Mouse (Mus musculus): ENCODE results near the gene Gm11084.
"Not testable (repeated sequence)": the region's sequence is repeated elsewhere in the genome, so short reads cannot be mapped to it uniquely, and the experiment has no call there.

Gene Gm11084

DNA sequence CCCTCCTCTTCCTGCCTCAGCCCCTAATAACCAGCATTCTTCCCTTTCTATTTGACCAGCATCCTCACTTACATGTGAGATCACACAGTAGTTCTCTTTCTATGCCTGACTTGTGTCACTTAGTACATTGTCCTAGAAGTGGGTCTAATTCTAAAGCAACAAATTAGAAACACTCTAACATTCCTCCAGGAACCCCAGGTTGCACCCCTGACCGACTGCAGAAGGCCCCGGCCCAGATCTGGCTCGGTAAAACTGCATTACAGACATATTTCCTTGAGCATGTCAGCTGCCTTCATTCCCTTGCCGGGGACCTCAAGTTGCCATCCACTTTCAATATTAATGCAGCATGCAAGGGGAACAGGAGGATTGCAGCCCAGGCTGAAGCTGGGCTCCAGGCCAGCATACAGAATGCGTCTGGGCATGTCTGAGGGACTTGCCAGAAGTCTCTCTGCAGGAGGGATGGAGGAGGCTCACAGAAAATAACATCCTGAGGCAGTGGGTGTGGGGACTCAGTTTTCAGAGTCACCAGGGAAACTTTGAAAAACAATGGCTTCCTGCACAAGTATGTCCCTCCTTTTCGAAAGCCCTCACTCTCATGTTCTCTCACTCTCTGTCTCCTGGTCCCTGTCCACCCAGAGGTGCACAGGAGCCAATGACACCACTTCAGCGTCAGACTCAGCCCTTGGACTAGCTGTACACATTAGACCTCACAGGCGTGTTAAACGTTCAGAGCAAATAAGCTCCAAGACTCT, 9.0 kb upstream of the Gm11084 start:
- peak; percentile 60 for DNase-seq (ENCODE audit: extremely low read depth, insufficient read length, low spot score)

DNA sequence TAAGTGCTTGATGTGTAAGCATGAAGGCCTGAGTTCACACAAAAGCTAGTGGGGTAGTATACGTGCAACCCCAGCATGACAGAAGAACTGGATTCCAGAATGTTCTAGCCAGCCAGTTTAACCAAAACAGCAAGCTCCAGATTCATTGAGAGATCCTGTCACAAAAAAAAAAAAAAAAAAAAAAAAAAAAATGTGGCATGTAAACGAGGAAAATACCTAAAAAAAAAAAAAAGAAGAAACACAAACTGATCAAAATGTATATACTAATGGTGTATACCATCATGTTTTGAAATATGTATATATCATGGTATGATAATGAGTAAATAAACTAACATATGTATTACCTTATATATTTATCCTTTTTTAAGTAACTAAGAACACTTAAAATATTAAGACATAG, 7.6 kb upstream of the Gm11084 start:
- DNase-seq (ENCODE audit: extremely low read depth, insufficient read length, low spot score) = no peak

DNA sequence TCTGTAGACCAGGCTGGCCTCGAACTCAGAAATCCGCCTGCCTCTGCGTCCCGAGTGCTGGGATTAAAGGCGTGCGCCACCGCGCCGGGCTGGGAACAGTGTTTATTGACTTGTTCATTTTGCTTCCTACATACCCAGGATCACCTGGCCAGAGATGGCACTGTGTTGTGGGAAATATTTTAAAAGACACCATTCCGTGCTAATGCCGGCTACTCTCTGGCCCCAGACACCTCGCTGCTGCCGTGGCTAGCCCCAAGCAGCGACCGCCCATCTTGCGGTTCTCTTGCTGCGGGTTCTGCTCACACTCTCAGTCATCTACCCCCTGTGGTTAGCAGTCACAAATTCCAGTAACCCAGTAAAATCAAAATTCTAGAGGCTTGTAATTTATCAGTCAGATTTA, 6.0 kb upstream of the Gm11084 start:
- DNase-seq (ENCODE audit: extremely low read depth, insufficient read length, low spot score) = no peak

DNA sequence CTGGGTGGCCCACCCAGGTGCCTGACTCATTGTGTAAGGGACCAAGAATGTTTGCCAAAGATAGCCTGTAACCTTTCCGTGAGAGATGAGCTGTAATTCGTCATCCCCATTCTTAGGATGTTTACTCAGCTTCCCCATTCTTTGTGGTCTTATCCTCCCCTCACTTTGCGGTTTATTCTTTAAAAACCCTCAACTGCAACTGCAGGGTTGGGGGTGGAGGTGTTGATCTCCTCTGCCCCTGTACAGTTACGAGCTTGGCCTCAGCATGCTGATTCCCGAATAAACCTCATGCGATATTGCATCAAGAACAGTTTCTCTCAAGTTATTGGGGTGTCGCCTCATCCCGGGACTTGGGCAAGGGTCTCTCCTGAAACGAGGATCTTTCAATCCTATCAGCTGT, 2.4 kb upstream of the Gm11084 start:
- not testable (repeated sequence) for DNase-seq (ENCODE audit: extremely low read depth, insufficient read length, low spot score)

DNA sequence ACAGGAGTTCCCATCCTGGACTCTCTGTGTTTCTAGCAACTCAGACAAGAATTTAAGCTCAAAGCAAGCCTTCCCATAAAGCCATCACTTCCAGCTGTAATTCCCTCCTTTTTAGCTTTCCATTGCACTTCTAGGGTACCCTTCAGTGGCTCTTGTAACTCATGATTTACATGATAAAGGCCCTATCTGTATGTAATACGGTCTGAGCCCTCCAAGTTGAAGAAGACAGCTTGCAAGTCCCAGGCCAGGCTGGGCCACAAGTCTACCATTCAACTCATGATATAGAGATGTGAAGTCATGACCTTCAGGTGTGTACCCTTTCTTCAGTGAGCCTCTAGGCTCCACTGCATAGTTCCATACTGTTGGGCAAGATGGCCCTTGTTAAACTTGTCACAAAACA, 1.0 kb downstream of the Gm11084 start:
- no peak for DNase-seq (ENCODE audit: extremely low read depth, insufficient read length, low spot score)

DNA sequence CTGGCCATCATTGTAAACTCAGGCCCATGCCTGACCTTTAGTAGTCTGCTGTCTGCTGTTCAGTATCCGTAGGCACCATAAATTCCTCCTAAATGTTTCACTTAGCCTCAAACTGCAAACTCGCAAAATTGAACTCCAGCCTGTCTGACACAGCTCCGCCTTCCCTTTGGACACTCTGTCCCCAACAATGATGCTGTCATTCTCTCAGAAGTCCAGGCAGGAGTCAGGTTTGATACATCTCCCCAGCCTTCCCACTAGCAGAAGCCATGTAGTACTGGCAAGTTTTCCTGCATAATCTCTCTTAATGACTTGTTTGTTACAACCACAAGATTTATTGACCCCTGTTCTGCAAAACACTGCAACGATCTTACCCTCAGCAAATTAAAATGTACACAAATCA, 1.7 kb downstream of the Gm11084 start:
- DNase-seq (ENCODE audit: extremely low read depth, insufficient read length, low spot score) = no peak

DNA sequence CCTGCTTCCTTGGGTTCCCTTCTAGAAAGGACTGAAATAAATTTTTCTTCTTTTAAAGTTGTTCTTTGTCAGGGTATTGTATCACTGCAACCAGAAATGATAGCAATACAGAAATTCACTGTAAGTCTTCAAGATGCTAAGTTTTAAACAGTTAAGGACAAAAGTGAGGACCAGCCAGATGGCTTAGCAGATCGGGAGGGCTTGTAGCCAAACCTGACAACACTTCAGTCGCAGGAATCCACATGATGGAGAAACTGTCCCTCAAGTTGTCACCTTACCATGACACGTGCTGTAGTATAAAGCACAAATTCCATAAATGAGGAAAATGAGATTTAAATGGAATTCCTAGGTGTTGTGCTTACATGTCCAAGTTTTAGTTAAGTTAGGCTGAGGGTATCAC, 3.3 kb downstream of the Gm11084 start:
- DNase-seq (ENCODE audit: extremely low read depth, insufficient read length, low spot score) = no peak

DNA sequence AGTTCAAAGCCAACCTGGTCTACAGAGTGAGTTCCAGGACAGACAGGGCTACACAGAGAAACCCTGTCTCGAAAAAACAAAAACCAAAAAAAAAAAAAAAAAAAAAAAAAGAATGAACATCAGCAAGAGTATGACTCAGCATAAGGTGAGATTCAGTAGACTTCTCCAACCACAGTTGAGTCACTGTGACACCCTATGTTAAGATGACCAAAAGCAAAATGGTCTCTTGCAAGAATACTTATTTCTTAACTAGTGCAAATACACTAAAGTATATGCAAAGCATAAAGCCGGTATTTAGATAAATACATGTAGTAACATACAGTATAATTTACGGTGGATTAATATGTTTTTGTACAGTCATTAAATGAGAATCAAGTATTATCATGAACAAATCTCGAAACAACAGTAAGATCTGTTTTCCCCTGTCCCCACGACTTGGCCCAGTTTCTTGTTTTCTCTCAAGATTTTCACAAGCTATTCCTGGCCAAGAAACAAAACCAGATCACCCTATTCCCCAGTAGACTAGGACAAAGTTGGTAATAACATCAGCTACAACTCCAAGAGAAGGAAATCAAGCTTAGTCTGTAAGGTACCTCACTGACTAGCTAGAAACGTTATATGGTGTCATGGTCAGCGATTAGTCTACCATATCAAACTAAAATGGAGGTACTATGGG, 4.3 kb downstream of the Gm11084 start:
- DNase-seq (ENCODE audit: extremely low read depth, insufficient read length, low spot score) = peak; percentile 43

DNA sequence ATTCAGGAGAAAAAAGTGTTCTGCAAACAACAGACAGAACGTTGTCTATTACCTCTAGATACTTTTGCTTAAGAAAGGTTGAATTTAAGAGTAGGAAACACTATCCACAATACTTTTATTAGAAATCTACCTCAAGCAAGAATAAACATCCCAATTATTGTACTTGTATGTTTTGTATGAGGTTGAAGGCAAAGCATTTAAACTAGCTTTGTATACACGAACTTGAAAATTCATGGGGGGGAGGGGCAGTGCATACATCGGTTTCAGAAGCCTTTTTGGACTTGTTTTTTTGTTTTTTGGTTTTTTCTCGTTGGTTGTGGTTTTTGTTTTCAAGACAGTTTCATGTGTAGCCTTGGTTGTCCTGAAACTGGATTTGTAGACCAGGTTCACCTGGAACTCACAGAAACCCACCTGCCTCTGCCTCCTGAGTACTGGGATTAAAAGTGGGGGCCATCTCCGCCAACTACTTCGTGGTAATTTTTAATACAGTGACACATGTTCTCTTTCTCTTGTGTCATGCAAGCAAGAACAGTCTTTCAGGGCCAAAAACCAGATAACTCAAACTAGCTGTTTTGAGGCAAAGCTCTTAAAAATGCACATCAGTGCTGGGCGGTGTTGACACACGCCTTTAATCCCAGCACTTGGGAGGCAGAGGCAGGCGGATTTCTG, 4.9 kb downstream of the Gm11084 start:
- DNase-seq (ENCODE audit: extremely low read depth, insufficient read length, low spot score) = peak; percentile 43

DNA sequence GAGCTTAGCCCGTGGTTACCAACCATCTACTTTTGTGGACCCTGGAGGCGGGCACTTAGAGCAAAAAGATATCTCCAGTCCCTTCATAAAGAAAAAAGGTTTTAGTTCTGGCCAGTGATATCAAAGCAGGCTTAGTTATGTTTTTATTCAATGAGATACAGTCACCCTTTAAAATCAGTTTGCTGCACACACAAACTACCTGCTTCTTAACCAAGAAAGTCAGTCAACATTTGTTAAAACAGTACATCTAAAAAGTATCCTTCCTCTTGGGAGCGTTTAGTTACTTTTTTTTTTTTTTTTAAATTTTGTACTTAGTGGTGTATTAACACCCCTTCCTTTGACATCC, 5.5 kb downstream of the Gm11084 start:
- no peak for DNase-seq (ENCODE audit: extremely low read depth, insufficient read length, low spot score)

DNA sequence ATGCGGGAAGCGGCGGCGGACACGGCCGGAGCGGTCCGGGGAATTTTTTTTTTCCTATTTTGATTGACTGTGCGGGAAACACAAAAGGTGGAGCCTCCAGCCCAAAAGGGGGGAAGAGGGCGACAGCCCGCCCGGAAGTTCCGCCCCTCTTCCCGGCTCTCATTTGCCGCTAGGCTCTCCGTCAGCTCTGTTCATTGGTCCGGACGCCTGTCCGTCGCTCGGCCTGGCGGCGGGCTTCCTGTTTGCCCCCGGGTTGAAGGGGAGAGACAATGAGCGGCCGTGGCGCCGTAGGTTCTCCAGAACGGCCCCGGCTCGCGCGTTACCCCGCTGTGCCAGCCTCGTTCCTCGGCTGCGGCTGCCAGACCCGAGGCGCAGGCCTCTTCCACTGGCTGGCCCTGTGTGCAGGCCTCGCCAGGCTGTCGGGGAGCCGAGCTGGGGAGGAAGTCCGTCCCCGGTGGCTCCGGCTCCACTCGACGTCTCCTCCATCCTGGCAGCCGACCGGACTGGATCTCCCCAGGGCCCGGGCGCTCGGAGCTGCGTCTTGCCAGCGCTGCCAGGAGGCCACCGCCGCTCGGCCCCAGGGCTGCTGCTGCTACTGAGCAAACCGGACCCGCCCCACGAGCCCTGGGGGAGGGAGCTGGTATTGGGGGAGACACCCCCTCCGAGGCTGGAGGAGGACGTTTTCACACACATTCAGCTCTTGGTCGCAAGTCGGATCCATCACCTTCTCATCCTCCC, 6.0 kb downstream of the Gm11084 start, which contains the start of gene Sp3:
Sp3 (minus strand) TSS at position 110 of the 738 bp plus-strand sequence.
- peak; percentile 97 for DNase-seq (ENCODE audit: extremely low read depth, insufficient read length, low spot score)

DNA sequence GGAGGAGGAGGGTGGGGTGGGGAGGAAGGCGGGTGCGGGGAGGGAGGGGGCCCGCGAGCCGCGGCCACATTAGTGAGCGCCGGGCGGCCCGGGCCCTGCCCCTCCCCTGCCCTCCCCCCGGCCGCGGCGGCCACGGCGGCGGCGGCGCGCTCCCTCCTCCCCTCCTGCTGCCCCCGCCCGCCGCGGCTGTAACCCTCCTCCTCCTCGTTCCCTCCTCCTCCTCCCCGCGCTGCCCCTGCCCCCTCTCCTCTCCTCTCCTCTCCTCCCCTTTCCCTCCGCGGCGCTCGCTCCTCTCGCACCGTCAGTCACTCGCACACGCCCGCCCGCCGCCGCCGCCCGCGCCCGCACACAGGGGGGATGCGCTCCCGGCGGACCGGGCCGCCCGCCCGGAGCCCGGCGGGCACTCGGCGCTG, 6.9 kb downstream of the Gm11084 start:
- peak; percentile 80 for DNase-seq (ENCODE audit: extremely low read depth, insufficient read length, low spot score)

DNA sequence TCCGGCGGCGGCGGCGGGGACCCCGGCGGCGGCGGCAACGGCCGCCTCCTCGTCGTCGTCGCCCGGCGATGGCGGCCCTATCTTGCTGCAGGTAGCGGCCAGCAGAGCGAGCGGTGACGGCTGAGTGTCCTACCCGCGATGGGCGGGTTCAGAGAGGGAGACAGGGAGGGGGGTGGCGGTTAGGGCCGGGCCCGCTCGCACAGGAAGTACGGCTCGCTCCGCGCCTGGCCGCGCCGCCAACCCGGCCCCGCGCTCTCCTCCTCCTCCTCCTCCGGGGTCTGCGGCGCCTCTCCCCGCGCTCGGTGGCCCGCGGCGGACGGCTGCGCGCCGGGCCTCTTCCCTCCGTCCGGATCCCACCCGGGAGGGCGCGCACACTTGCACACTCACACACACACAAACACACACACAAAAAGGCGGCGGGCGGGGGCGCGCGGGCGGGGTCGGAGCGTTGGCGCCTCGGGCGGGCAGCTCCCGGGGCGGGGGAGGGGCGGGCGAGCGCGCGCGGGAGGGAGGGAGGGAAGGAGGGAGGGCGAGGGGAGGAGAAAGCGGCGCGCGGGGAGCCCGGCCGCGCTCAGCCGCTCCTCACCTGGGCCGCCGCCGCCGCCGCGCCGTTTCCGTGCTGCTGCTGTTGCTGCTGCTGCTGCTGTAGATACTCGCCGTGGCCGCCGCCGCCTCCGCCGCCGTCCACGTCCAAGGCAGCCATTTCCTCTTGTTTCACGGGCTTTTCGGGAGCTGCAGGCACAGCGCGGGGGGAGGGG, 7.4 kb downstream of the Gm11084 start:
- peak; percentile 89 for DNase-seq (ENCODE audit: extremely low read depth, insufficient read length, low spot score)

DNA sequence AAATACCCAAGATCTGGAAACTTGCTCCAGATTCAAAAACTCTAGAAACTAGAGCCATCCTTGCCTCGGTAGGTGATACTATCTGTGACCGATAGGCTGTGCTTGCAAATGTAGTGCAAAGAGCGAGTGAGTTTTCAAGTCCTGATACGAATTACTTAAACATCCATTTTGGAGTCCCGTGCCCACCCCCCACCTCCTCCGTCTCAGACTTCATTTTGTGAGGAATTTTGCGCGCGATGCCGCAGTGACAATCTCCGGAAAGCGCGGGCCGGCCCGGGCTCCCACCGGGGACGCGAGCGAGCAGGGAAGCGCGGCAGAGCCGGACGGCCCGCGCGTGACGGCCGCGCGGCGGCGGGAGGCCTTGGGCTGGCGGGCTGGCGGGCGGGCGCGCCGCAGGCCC, 8.0 kb downstream of the Gm11084 start:
- no peak for DNase-seq (ENCODE audit: extremely low read depth, insufficient read length, low spot score)

DNA sequence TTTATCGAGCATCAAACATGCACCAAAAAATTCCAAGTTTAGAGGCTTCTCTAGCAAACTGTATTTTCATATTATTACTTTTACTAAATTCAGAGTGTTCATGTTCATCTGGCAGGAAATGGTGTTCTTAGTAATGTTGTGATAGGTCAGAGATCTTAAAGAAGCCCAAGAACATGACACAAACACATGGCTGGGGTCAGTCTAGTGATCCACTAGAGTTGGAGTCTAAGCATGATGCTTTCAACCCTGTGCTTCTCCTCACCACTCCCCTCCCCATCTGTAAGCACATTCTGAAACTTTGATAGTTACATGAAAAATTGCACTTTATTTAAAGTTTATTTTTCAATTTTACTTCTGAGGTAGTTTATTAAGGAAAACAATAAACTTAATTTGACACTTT, 9.2 kb downstream of the Gm11084 start:
- no peak for DNase-seq (ENCODE audit: extremely low read depth, insufficient read length, low spot score)

DNA sequence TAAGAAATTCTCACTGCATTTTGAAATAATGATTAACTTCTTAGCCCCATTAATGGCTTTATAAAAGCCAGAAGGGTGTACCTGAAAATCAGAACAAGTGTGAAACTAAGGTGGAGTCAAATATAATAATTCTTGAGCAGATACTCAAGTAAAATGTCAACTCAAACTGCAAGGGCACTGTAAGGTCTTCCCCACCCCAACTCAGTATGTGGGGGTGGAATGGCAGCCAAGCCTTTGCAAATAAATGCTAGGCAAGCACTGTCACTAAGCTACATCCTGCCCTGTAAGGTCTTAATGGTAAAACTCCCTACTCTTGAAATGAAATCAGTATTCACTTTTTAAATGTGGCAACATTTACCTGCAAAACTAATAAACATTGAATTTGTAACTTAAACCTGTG, 10.5 kb downstream of the Gm11084 start:
- no peak for DNase-seq (ENCODE audit: extremely low read depth, insufficient read length, low spot score)

DNA sequence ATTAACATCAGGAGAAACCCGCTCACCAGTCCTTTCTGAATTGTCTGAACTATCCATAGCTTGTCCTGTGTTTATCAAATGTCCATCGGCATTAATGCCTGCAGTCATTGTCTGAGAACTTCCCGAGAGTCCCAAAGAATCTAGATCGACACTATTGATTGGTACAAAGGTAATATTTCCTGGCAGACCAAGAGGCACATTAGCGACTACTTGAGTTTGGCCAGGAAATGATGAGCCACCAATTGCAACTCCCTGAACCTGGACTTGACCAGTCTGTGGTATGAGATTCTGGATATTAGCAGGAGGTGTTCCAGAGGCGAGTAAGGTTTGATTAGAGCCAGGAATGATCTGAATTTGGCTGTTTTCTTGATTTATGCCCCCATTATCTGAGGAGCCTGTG, 15.7 kb downstream of the Gm11084 start:
- no peak for DNase-seq (ENCODE audit: extremely low read depth, insufficient read length, low spot score)

DNA sequence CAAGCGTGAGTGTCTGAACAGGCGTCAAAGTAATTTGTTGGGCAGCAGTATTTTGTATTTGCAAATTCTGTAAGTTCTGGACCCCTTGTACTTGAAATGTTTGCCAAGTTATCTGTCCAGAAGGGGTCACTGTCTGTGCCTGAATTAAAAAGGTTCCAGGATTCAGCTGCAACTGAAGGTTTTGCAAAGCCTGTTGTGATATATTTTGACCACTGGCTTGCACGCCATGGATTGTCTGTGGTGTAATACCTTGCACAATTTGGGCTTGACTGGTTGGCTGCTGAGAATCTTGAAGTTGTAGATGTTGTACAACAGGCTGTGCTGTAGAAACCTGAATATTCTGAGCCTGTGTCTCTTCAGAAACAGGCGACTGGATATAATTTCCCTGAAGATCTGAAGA, 16.2 kb downstream of the Gm11084 start:
- no peak for DNase-seq (ENCODE audit: extremely low read depth, insufficient read length, low spot score)

DNA sequence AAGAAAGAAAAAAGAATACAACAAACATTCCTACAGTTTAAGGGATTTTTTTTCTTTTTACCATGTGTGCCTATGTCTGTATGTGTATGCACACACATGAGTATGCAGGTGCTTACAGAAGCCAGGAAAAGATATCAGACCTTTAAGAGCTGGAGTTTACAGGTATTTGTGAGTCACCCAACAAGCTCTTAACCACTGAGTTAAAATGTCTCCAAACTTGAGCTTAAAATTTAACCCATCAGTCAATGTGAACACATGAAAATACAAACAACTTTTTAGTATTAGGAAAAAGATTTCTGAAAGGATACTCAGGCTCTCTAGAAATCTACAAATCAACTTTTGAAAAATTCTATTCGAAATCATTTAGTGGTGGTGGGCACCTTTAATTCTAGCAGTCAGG, 18.0 kb downstream of the Gm11084 start:
- DNase-seq (ENCODE audit: extremely low read depth, insufficient read length, low spot score) = no peak

DNA sequence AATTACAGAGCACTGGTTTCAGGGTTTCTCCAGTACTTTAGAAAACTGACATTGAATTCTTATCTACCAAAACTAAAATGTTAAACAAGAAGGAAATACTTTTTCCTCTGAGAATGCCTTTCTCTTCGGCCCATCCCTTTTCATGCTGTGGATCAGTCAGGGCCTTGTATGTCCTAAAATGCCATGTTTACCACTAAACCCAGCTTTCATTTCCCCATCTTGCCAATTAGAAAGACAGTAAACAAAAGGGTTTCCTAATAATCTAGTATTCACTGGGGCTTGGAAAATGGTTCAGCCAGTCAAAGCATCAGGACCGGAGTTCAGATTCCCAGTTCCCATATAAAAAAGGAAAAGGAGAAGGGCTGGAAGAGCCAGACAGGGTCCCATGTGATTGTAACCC, 21.1 kb downstream of the Gm11084 start:
- no peak for DNase-seq (ENCODE audit: extremely low read depth, insufficient read length, low spot score)

DNA sequence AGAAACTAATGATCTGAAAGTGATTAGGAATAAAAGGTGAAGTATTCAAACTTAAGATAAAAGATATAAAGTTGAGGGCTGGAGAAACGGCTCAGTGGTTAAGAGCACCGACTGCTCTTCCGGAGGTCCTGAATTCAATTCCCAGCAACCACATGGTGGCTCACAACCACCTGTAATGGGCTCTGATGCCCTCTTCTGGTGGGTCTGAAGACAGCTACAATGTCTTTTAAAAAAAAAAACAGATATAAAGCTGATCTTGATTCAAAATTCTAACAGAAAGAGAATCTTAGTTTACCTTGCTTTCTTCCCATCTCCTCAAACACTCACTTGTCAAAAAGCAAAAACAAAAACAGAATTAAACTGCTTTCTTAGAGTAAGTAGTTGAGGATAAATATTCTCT, 30.1 kb downstream of the Gm11084 start:
- no peak for DNase-seq (ENCODE audit: extremely low read depth, insufficient read length, low spot score)
